Mouse (Mus musculus) Patski (cell line): ENCODE measurements at regions not wholly inside any gene's neighbourhood (a gene's known extent, or its start where the extent isn't known, plus 50 kb on each side); places are given as distances from the start of the nearest gene placed in this dataset.

ENCODE experiments used
- ATAC-seq: fragments of 100-300 bp; one replicate; pipeline ENCODE4 v1.8.0; 2021
- CTCF ChIA-PET: fragments of 350-600 bp; sonication (Branson Sonifier 250); formaldehyde crosslinking; loops from one replicate; lab custom pipeline; 2022; ENCODE audit warnings: inconsistent platforms; lab: Charles Lee
- POLR2A ChIA-PET: fragments of 350-600 bp; sonication (Branson Sonifier 250); formaldehyde crosslinking; loops from one replicate; lab custom pipeline; 2022; ENCODE audit warnings: antibody characterized with exemption, inconsistent platforms; lab: Charles Lee
- DNase-seq: peaks from one replicate; pipeline ENCODE4 v3.0.0-alpha.2; 2011; ENCODE audit warnings: low read depth, low spot score
- H3K27me3 ChIP-seq: fragments of 371-371 bp; one replicate; pipeline ENCODE4 v1.5.1; 2021
- CTCF ChIP-seq: fragments of 100-300 bp; IDR thresholded peaks from one replicate; pipeline ENCODE4 v1.5.1; 2021
- in situ Hi-C: fragments of 300-500 bp; cut with MboI; formaldehyde crosslinking; loops from 3 replicates; pipeline ENCODE4 v1.11.1; 2018; ENCODE audit warnings: low pct_unique_long_range_greater_than_20kb, mixed read lengths

GRCm38 (mm10) chr7:74693049-74693448 is 138.5 kb upstream of the Slco3a1 start:
- ATAC-seq (no peak), DNase-seq (no peak)
- no peak for TF ChIP-seq CTCF
- H3K27me3 ChIP-seq, result no peaks in the 10 kb centered on the region
- ChIA-PET POLR2A (no interaction called here), CTCF (interaction anchor here (1.3 to 1.7 kb wide), 2 partner anchors 9 to 138 kb away, joined by 3 to 4 read pairs; no protein-coding TSS in a partner anchor)
- in situ Hi-C loops, result no loop called here

GRCm38 (mm10) chr7:74690706-74691105 is 136.1 kb upstream of the Slco3a1 start:
- POLR2A ChIA-PET, result no interaction called here
- DNase-seq (no peak), ATAC-seq (no peak)
- CTCF ChIA-PET, result no interaction called here
- no peak for TF ChIP-seq CTCF
- in situ Hi-C loops, result no loop called here
- H3K27me3 ChIP-seq, result no peaks in the 10 kb centered on the region

GRCm38 (mm10) chr7:74688116-74688702 is 133.6 kb upstream of the Slco3a1 start:
- no peak for ATAC-seq
- no peaks in the 10 kb centered on the region for H3K27me3 ChIP-seq
- TF ChIP-seq CTCF, result no peak
- DNase-seq, result no peak
- in situ Hi-C loops, result no loop called here
- POLR2A ChIA-PET, result no interaction called here
- CTCF ChIA-PET, result no interaction called here

- CTCF ChIA-PET, result no interaction called here
- ATAC-seq, result peak; percentile 35
- no peak for DNase-seq
Observed at GRCm38 (mm10) chr7:74687303-74688115, 132.9 kb upstream of the Slco3a1 start.

GRCm38 (mm10) chr7:74683979-74684378 is 129.4 kb upstream of the Slco3a1 start:
- DNase-seq (no peak), ATAC-seq (no peak)
- no peak for TF ChIP-seq CTCF
- in situ Hi-C loops, result no loop called here
- CTCF ChIA-PET, result no interaction called here
- H3K27me3 ChIP-seq, result no peaks in the 10 kb centered on the region
- POLR2A ChIA-PET, result no interaction called here

More at GRCm38 (mm10) chr7:74687303-74688115, 132.9 kb upstream of the Slco3a1 start:
- in situ Hi-C loops, result no loop called here
- POLR2A ChIA-PET, result no interaction called here
- TF ChIP-seq CTCF, result no peak
- H3K27me3 ChIP-seq, result no peaks in the 10 kb centered on the region

GRCm38 (mm10) chr7:74673626-74674295 is 119.2 kb upstream of the Slco3a1 start:
- POLR2A ChIA-PET, result no interaction called here
- no peak for ATAC-seq
- H3K27me3 ChIP-seq, result no peaks in the 10 kb centered on the region
- no peak for TF ChIP-seq CTCF
- DNase-seq, result no peak
- in situ Hi-C loops, result no loop called here
- CTCF ChIA-PET, result no interaction called here

GRCm38 (mm10) chr7:74669110-74669509 is 114.5 kb upstream of the Slco3a1 start:
- ChIA-PET POLR2A (no interaction called here), CTCF (no interaction called here)
- DNase-seq, result no peak
- TF ChIP-seq CTCF, result no peak
- H3K27me3 ChIP-seq, result no peaks in the 10 kb centered on the region
- in situ Hi-C loops, result no loop called here
- no peak for ATAC-seq

- ATAC-seq (no peak), DNase-seq (no peak)
- H3K27me3 ChIP-seq, result no peaks in the 10 kb centered on the region
- ChIA-PET POLR2A (no interaction called here), CTCF (interaction anchor here (2.1 kb wide), 1 partner anchor 21 kb away, joined by 4 read pairs; no protein-coding TSS in a partner anchor)
- in situ Hi-C loops, result no loop called here
- no peak for TF ChIP-seq CTCF
Observed at GRCm38 (mm10) chr7:74667106-74667505, 112.5 kb upstream of the Slco3a1 start.

- POLR2A ChIA-PET, result interaction anchor here (1.2 kb wide), 1 partner anchor 19 kb away, joined by 3 read pairs; no protein-coding TSS in a partner anchor
- no peaks in the 10 kb centered on the region for H3K27me3 ChIP-seq
- DNase-seq (no peak), ATAC-seq (no peak)
- CTCF ChIA-PET, result no interaction called here
- no peak for TF ChIP-seq CTCF
- in situ Hi-C loops, result no loop called here
Observed at GRCm38 (mm10) chr7:74663820-74664219, 109.2 kb upstream of the Slco3a1 start.

GRCm38 (mm10) chr7:74647310-74647709 is 92.7 kb upstream of the Slco3a1 start:
- in situ Hi-C loops, result no loop called here
- ChIA-PET CTCF (interaction anchor here (1.6 kb wide), 1 partner anchor 20 kb away, joined by 4 read pairs; no protein-coding TSS in a partner anchor), POLR2A (no interaction called here)
- ATAC-seq (no peak), DNase-seq (peak; percentile 28)
- TF ChIP-seq CTCF, result no peak
- H3K27me3 ChIP-seq, result no peaks in the 10 kb centered on the region

GRCm38 (mm10) chr7:74640171-74640570 is 85.6 kb upstream of the Slco3a1 start:
- DNase-seq (no peak), ATAC-seq (no peak)
- POLR2A ChIA-PET, result no interaction called here
- no peak for TF ChIP-seq CTCF
- CTCF ChIA-PET, result interaction anchor here (1.2 kb wide), 1 partner anchor 11 kb away, joined by 3 read pairs; no protein-coding TSS in a partner anchor
- in situ Hi-C loops, result no loop called here
- no peaks in the 10 kb centered on the region for H3K27me3 ChIP-seq
